Mouse (Mus musculus) megakaryocyte, embryonic 14.5 days (primary cell): ENCODE measurements around the gene Psmd14.

Experiments used
- FLI1 ChIP-seq: IDR thresholded peaks from 2 replicates; pipeline ENCODE4 v1.6.1; 2012; ENCODE audit warnings: low read length, inconsistent platforms, mixed read lengths
- GATA1 ChIP-seq: IDR thresholded peaks from 3 replicates; pipeline ENCODE4 v1.6.1; 2012; ENCODE audit warnings: mixed read lengths, low read length, inconsistent platforms, borderline replicate concordance

GRCm38 (mm10) chr2:61806346-61806825, 94.9 kb downstream of the Psmd14 start:
- no peak for TF ChIP-seq GATA1
- no peak for TF ChIP-seq FLI1
